Mouse (Mus musculus) embryonic fibroblast, embryonic 13.5 days (primary cell): ENCODE results near the gene Unc5c.

ENCODE experiments used
- CTCF ChIP-seq: IDR thresholded peaks from 2 replicates; pipeline ENCODE4 v1.5.1; 2011; ENCODE audit warnings: mild to moderate bottlenecking, control low read depth, low read length, moderate library complexity, borderline replicate concordance; ENCODE audit not compliant: insufficient read depth
- POLR2A ChIP-seq: IDR thresholded peaks from 2 replicates; pipeline ENCODE4 v1.6.1; 2011; ENCODE audit warnings: low read depth, mild to moderate bottlenecking, control low read depth, low read length, moderate library complexity

- TF ChIP-seq CTCF (no peak), POLR2A (no peak)
Observed at GRCm38 (mm10) chr3:141810944-141811343, 345.9 kb downstream of the Unc5c start.
